Mouse (Mus musculus): Measurements from ENCODE around the gene Agrn. TPM values are rescaled to one million over a fixed set of nuclear protein-coding genes. Genes with fewer than 3 reads are reported as not detected.

The Agrn gene
- polyA plus RNA-seq, 1 experiment from 2014 or later: 85.6 TPM

Small RNA genes lying within 50 kb of the gene (microRNA-seq; reads per million reads assigned to microRNA genes)
- gene Mir7658: 4.1 reads per million, percentile 16 among the genes with 10 or more reads in this experiment

Other genes with a start within 250 kb of the Agrn start
- gene C1qtnf12, start 235.2 kb downstream of the Agrn start, polyA plus RNA-seq (2015; fragmentation: Nextera tagmentation; extraction: Ambion mirVana): 37.2 and 39.3 TPM in 2 replicates
- 12.2 and 12.8 TPM in 2 replicates for gene B3galt6, start 204.8 kb downstream of the Agrn start, polyA plus RNA-seq (2015; fragmentation: Nextera tagmentation; extraction: Ambion mirVana)
- gene Sdf4, start 204.6 kb downstream of the Agrn start, polyA plus RNA-seq (2015; fragmentation: Nextera tagmentation; extraction: Ambion mirVana): 156 and 162 TPM in 2 replicates
- gene Tnfrsf4, start 183.6 kb downstream of the Agrn start, polyA plus RNA-seq (2015; fragmentation: Nextera tagmentation; extraction: Ambion mirVana): 1.1 and 2.4 TPM in 2 replicates
- gene Tnfrsf18, start 171.3 kb downstream of the Agrn start, polyA plus RNA-seq (2015; fragmentation: Nextera tagmentation; extraction: Ambion mirVana): 1.5 and 2.3 TPM in 2 replicates
- gene Ttll10, start 138.1 kb downstream of the Agrn start, polyA plus RNA-seq (2015; fragmentation: Nextera tagmentation; extraction: Ambion mirVana): 2.8 and 4.0 TPM in 2 replicates
- 37.9 and 42.0 TPM in 2 replicates for gene 9430015G10Rik, start 87.5 kb downstream of the Agrn start, polyA plus RNA-seq (2015; fragmentation: Nextera tagmentation; extraction: Ambion mirVana)
- 0.24 and 0.33 TPM in 2 replicates for gene Rnf223, start 67.0 kb downstream of the Agrn start, polyA plus RNA-seq (2015; fragmentation: Nextera tagmentation; extraction: Ambion mirVana)
- 1.7 and 3.1 TPM in 2 replicates for gene Isg15, start 3.3 kb upstream of the Agrn start, polyA plus RNA-seq (2015; fragmentation: Nextera tagmentation; extraction: Ambion mirVana)
- 2.9 and 3.4 TPM in 2 replicates for gene AW011738, start 5.8 kb upstream of the Agrn start, polyA plus RNA-seq (2015; fragmentation: Nextera tagmentation; extraction: Ambion mirVana)
- gene Perm1, start 18.4 kb upstream of the Agrn start, polyA plus RNA-seq (2015; fragmentation: Nextera tagmentation; extraction: Ambion mirVana): 0.45 and 0.91 TPM in 2 replicates
- 18.5 and 22.8 TPM in 2 replicates for gene Plekhn1, start 37.4 kb upstream of the Agrn start, polyA plus RNA-seq (2015; fragmentation: Nextera tagmentation; extraction: Ambion mirVana)
- gene Noc2l, start 38.5 kb upstream of the Agrn start, polyA plus RNA-seq (2015; fragmentation: Nextera tagmentation; extraction: Ambion mirVana): 51.3 and 51.6 TPM in 2 replicates
- 0.29 and 0.72 TPM in 2 replicates for gene Samd11, start 58.2 kb upstream of the Agrn start, polyA plus RNA-seq (2015; fragmentation: Nextera tagmentation; extraction: Ambion mirVana)
- gene Vmn2r-ps159, start 133.6 kb upstream of the Agrn start, polyA plus RNA-seq (2015; fragmentation: Nextera tagmentation; extraction: Ambion mirVana): not detected in 2 replicates